Comparison of ENCODE assay signal across 18 mouse cellular contexts in genomic region chr7:116485062-116485601, GRCm38 (mm10).
"Had no signal": no experiment of that assay in that cellular context is flagged by ENCODE, and none has a peak within 500 bp of the region (broad histone marks: within the 10 kb centered on the region; RNA-seq: fewer than 3 reads in every experiment).

No protein-coding gene starts in this region.

- ATAC-seq: midbrain, embryonic 16.5 days had no signal

- DNase-seq: lung, embryonic 14.5 days; lung, postnatal 36 days; midbrain, embryonic 14.5 days; retina, postnatal 1 day; right cerebral cortex, adult 18-20 months; right cerebral cortex, postnatal 25 days; right cerebral cortex, postnatal 4 days; spleen, adult 18-20 months; thymus, adult 18-20 months; thymus, postnatal 14 days; thymus, postnatal 36 days had no signal

- H3K27me3 ChIP-seq: liver, embryonic 15.5 days; midbrain, embryonic 12.5 days; neural tube, embryonic 13.5 days; neural tube, embryonic 15.5 days had no signal

- H3K4me3 ChIP-seq: liver, embryonic 15.5 days; midbrain, embryonic 10.5 days; midbrain, embryonic 12.5 days; myocyte; neural tube, embryonic 13.5 days; neural tube, embryonic 15.5 days had no signal

- H3K9ac ChIP-seq: liver, embryonic 15.5 days; lung, embryonic 14.5 days; midbrain, embryonic 12.5 days; neural tube, embryonic 13.5 days; neural tube, embryonic 15.5 days had no signal

- H3K4me2 ChIP-seq: liver, embryonic 15.5 days; lung, embryonic 14.5 days; midbrain, embryonic 12.5 days; neural tube, embryonic 13.5 days; neural tube, embryonic 15.5 days had no signal

- H3K4me1 ChIP-seq: liver, embryonic 15.5 days; midbrain, embryonic 10.5 days; midbrain, embryonic 12.5 days; neural tube, embryonic 13.5 days; neural tube, embryonic 15.5 days had no signal

- H3K36me3 ChIP-seq: liver, embryonic 15.5 days; midbrain, embryonic 10.5 days; midbrain, embryonic 12.5 days; neural tube, embryonic 13.5 days; neural tube, embryonic 15.5 days had no signal

- H3K27ac ChIP-seq: liver, embryonic 15.5 days; midbrain, embryonic 10.5 days; midbrain, embryonic 12.5 days; neural tube, embryonic 13.5 days; neural tube, embryonic 15.5 days had no signal

- H3K9me3 ChIP-seq: liver, embryonic 15.5 days; midbrain, embryonic 10.5 days; midbrain, embryonic 12.5 days; neural tube, embryonic 13.5 days; neural tube, embryonic 15.5 days had no signal
